8 mouse cellular contexts compared by ENCODE assay signal in the genomic region with DNA sequence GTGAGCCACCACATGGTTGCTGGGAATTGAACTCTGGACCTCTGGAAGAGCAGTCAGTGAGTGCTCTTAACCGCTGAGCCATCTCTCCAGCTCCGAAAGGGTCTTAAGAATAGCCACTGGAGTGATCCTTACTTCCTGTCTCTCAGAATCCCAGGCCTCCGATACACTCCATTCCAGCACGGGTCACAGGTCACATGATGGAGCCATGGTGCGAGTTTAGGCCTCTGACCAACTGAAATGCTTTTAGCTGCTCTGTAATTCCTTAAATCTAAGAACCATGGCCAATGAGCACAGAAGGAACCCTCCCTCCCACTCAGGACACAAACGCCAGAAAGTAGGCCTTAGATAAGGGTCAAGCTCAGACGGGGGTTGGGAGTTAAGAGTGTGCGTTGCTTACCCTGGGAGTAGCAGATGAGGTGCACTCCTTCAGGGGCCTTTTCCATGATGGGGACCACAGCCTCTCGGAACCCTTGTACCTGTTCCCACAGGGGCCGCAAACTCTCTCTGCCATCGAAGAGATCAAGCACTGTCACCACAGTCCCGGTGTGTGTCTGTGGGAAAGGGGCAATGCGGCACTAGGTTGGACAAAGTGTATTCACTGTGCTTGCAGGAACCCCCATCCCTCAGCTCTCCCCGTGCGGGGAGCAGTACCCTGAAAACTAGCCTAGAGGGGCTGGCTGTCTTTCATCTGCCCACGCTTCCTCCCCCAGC. TPM values are rescaled to one million over a fixed set of nuclear protein-coding genes. Genes with fewer than 3 reads are reported as not detected.
DNase-seq lines count a peak whose midpoint lies in the region; ATAC-seq and TF ChIP-seq lines count a peak whose summit lies in the region.

No protein-coding gene starts in this region.

- peak overlapping the region; percentile 99 for H3K27ac ChIP-seq in layer of hippocampus, adult 2 months
- H3K27ac ChIP-seq in embryonic facial prominence, embryonic 14.5 days (replicated peaks; ENCODE audit: low read depth, low read length) = peak overlapping the region; percentile 24; the same call in 1 of the 2 replicates
- H3K27ac ChIP-seq in intestine, embryonic 15.5 days = peak overlapping the region; percentile 96
- peak overlapping the region; percentile 92 for H3K27ac ChIP-seq in midbrain, postnatal 0 days (ENCODE audit: low read depth, low read length)

- TF ChIP-seq CTCF in layer of hippocampus, adult 2 months (conservative IDR thresholded peaks at IDR 0.05) = no peak
- no peak for TF ChIP-seq CTCF in midbrain, postnatal 0 days (IDR thresholded peaks at IDR 0.05)

- no peak for DNase-seq in layer of hippocampus, adult 2 months (ENCODE audit: low spot score in 2 of 2)
- no peak for DNase-seq in layer of hippocampus, postnatal 14 days (ENCODE audit: low spot score in 2 of 2)
- DNase-seq in embryonic facial prominence, embryonic 14.5 days (ENCODE audit: low spot score) = no peak
- DNase-seq in midbrain, postnatal 0 days (ENCODE audit: low spot score) = no peak
- no peak for DNase-seq in frontal cortex, postnatal 10 days (ENCODE audit: low spot score in 2 of 2)
- DNase-seq in layer of hippocampus, postnatal 36 days = no peak
- DNase-seq in left cerebral cortex, postnatal 14 days (ENCODE audit: low spot score in 2 of 2) = no peak

- H3K36me3 ChIP-seq in embryonic facial prominence, embryonic 14.5 days (ENCODE audit: control insufficient read depth, insufficient read depth, low read length) = peaks cover 39% of the 10 kb centered on the region
- H3K36me3 ChIP-seq in intestine, embryonic 15.5 days = peaks cover 20% of the 10 kb centered on the region; the same call in 1 of the 2 replicates
- H3K36me3 ChIP-seq in midbrain, postnatal 0 days (ENCODE audit: insufficient read depth, low read length) = peaks cover 7% of the 10 kb centered on the region

- peaks cover 18% of the 10 kb centered on the region for H3K27me3 ChIP-seq in embryonic facial prominence, embryonic 14.5 days (replicated peaks; ENCODE audit: control insufficient read depth, insufficient read depth, low read length)
- peaks cover 15% of the 10 kb centered on the region for H3K27me3 ChIP-seq in intestine, embryonic 15.5 days (replicated peaks)
- no peaks in the 10 kb centered on the region for H3K27me3 ChIP-seq in midbrain, postnatal 0 days (ENCODE audit: insufficient read depth, low read length)

- H3K4me3 ChIP-seq in layer of hippocampus, adult 2 months = peak overlapping the region; percentile 67
- H3K4me3 ChIP-seq in embryonic facial prominence, embryonic 14.5 days (ENCODE audit: low read depth, low read length) = peak overlapping the region; percentile 60
- H3K4me3 ChIP-seq in intestine, embryonic 15.5 days (replicated peaks) = peak overlapping the region; percentile 69
- H3K4me3 ChIP-seq in midbrain, postnatal 0 days (ENCODE audit: low read depth, low read length) = peak overlapping the region; percentile 74

- H3K4me1 ChIP-seq in embryonic facial prominence, embryonic 14.5 days (ENCODE audit: control insufficient read depth, insufficient read depth, low read length) = peaks cover 35% of the 10 kb centered on the region
- H3K4me1 ChIP-seq in intestine, embryonic 15.5 days (replicated peaks) = peaks cover 31% of the 10 kb centered on the region
- peaks cover 16% of the 10 kb centered on the region for H3K4me1 ChIP-seq in midbrain, postnatal 0 days (ENCODE audit: insufficient read depth, low read length)

- no peak for ATAC-seq in embryonic facial prominence, embryonic 14.5 days (ENCODE audit: low read depth)
- no peak for ATAC-seq in intestine, embryonic 15.5 days
- ATAC-seq in midbrain, postnatal 0 days (ENCODE audit: low FRiP score) = no peak

- 50% methylated on average over 16 of the region's 16 CpGs for WGBS in embryonic facial prominence, embryonic 14.5 days
- 54% methylated on average over 16 of the region's 16 CpGs for WGBS in intestine, embryonic 15.5 days
- WGBS in midbrain, postnatal 0 days = 52% methylated on average over 16 of the region's 16 CpGs

- H3K9me3 ChIP-seq in embryonic facial prominence, embryonic 14.5 days (ENCODE audit: control insufficient read depth, low read length) = no peaks in the 10 kb centered on the region
- H3K9me3 ChIP-seq in intestine, embryonic 15.5 days = no peaks in the 10 kb centered on the region
- H3K9me3 ChIP-seq in midbrain, postnatal 0 days (ENCODE audit: low read length) = no peaks in the 10 kb centered on the region

- peak overlapping the region; percentile 80 for H3K4me2 ChIP-seq in embryonic facial prominence, embryonic 14.5 days (ENCODE audit: low read depth, low read length)
- H3K4me2 ChIP-seq in intestine, embryonic 15.5 days (replicated peaks) = peak overlapping the region; percentile 92
- peak overlapping the region; percentile 89 for H3K4me2 ChIP-seq in midbrain, postnatal 0 days (ENCODE audit: low read depth, low read length, poor library complexity, severe bottlenecking)

- intact Hi-C loops in left cerebral cortex, postnatal 14 days (cut with DNase I) = loop anchor here (10.0 kb wide), 1 partner anchor 181 kb away; no protein-coding TSS in a partner anchor

- H3K9ac ChIP-seq in embryonic facial prominence, embryonic 14.5 days (ENCODE audit: low read depth, low read length) = peak overlapping the region; percentile 80
- H3K9ac ChIP-seq in intestine, embryonic 15.5 days = peak overlapping the region; percentile 66
- H3K9ac ChIP-seq in midbrain, postnatal 0 days (replicated peaks; ENCODE audit: low read length, poor library complexity, severe bottlenecking) = peak overlapping the region; percentile 58

RNA-seq across cellular contexts. Expression of gene Ppt2, which starts 2.1 kb away (rescaled TPM):
- 10 to 100 TPM; 46.8 to 55.8 TPM for total RNA-seq in layer of hippocampus, adult 2 months (2021)
- 10 to 100 TPM; 36.6 to 42.2 TPM for total RNA-seq in layer of hippocampus, postnatal 14 days (2021)
- polyA plus RNA-seq in embryonic facial prominence, embryonic 14.5 days (2014; fragmentation: Nextera tagmentation; extraction: Ambion mirVana) = 23.6 and 26.4 TPM in 2 replicates
- polyA plus RNA-seq in intestine, embryonic 15.5 days (2015; fragmentation: Nextera tagmentation; extraction: Ambion mirVana) = 27.8 and 29.6 TPM in 2 replicates
- total RNA-seq in midbrain, postnatal 0 days (2014; rRNA removed) = 21.1 and 31.0 TPM in 2 replicates
- 18.0 and 20.8 TPM in 2 replicates for polyA plus RNA-seq in midbrain, postnatal 0 days (2015; fragmentation: Nextera tagmentation; extraction: Ambion mirVana)
- total RNA-seq in layer of hippocampus, postnatal 36 days (2021) = 10 to 100 TPM; 44.4 to 50.8 TPM
- 10 to 100 TPM; 39.3 to 45.7 TPM for total RNA-seq in left cerebral cortex, postnatal 14 days (2021)

RNA-seq across cellular contexts. Expression of gene Prrt1, which starts 3.1 kb away (rescaled TPM):
- total RNA-seq in layer of hippocampus, adult 2 months (2021) = 100 to 1,000 TPM; 276 to 305 TPM
- 100 to 1,000 TPM; 248 to 266 TPM for total RNA-seq in layer of hippocampus, postnatal 14 days (2021)
- polyA plus RNA-seq in embryonic facial prominence, embryonic 14.5 days (2014; fragmentation: Nextera tagmentation; extraction: Ambion mirVana) = 0.64 and 0.92 TPM in 2 replicates
- polyA plus RNA-seq in intestine, embryonic 15.5 days (2015; fragmentation: Nextera tagmentation; extraction: Ambion mirVana) = 0.40 and 0.49 TPM in 2 replicates
- 9.1 and 15.1 TPM in 2 replicates for total RNA-seq in midbrain, postnatal 0 days (2014; rRNA removed)
- 13.3 and 14.0 TPM in 2 replicates for polyA plus RNA-seq in midbrain, postnatal 0 days (2015; fragmentation: Nextera tagmentation; extraction: Ambion mirVana)
- total RNA-seq in layer of hippocampus, postnatal 36 days (2021) = 100 to 1,000 TPM; 317 to 352 TPM
- 100 to 1,000 TPM; 195 to 228 TPM for total RNA-seq in left cerebral cortex, postnatal 14 days (2021)

RNA-seq across cellular contexts. Expression of gene Egfl8, which starts 10.4 kb away (rescaled TPM):
- 1 to 10 TPM; 1.7 to 2.4 TPM for total RNA-seq in layer of hippocampus, adult 2 months (2021)
- total RNA-seq in layer of hippocampus, postnatal 14 days (2021) = 1 to 10 TPM; 4.3 to 8.7 TPM
- 12.3 and 14.0 TPM in 2 replicates for polyA plus RNA-seq in embryonic facial prominence, embryonic 14.5 days (2014; fragmentation: Nextera tagmentation; extraction: Ambion mirVana)
- 3.0 and 3.4 TPM in 2 replicates for polyA plus RNA-seq in intestine, embryonic 15.5 days (2015; fragmentation: Nextera tagmentation; extraction: Ambion mirVana)
- 3.2 and 6.0 TPM in 2 replicates for total RNA-seq in midbrain, postnatal 0 days (2014; rRNA removed)
- polyA plus RNA-seq in midbrain, postnatal 0 days (2015; fragmentation: Nextera tagmentation; extraction: Ambion mirVana) = 4.9 and 5.0 TPM in 2 replicates
- 1 to 10 TPM; 1.8 to 2.0 TPM for total RNA-seq in layer of hippocampus, postnatal 36 days (2021)
- total RNA-seq in left cerebral cortex, postnatal 14 days (2021) = 1 to 10 TPM; 3.5 to 4.1 TPM

RNA-seq across cellular contexts. Expression of gene Fkbpl, which starts 18.3 kb away (rescaled TPM):
- total RNA-seq in layer of hippocampus, adult 2 months (2021) = 10 to 100 TPM; 16.2 to 18.8 TPM
- total RNA-seq in layer of hippocampus, postnatal 14 days (2021) = 10 to 100 TPM; 16.0 to 17.1 TPM
- polyA plus RNA-seq in embryonic facial prominence, embryonic 14.5 days (2014; fragmentation: Nextera tagmentation; extraction: Ambion mirVana) = 10.0 and 11.8 TPM in 2 replicates
- polyA plus RNA-seq in intestine, embryonic 15.5 days (2015; fragmentation: Nextera tagmentation; extraction: Ambion mirVana) = 12.1 and 13.7 TPM in 2 replicates
- 6.2 and 7.2 TPM in 2 replicates for total RNA-seq in midbrain, postnatal 0 days (2014; rRNA removed)
- 10.7 and 12.9 TPM in 2 replicates for polyA plus RNA-seq in midbrain, postnatal 0 days (2015; fragmentation: Nextera tagmentation; extraction: Ambion mirVana)
- 10 to 100 TPM; 17.9 to 18.0 TPM for total RNA-seq in layer of hippocampus, postnatal 36 days (2021)
- total RNA-seq in left cerebral cortex, postnatal 14 days (2021) = 10 to 100 TPM; 16.1 to 16.7 TPM

RNA-seq across cellular contexts. Expression of gene Atf6b, which starts 20.7 kb away (rescaled TPM):
- 10 to 100 TPM; 92.0 to 93.2 TPM for total RNA-seq in layer of hippocampus, adult 2 months (2021)
- total RNA-seq in layer of hippocampus, postnatal 14 days (2021) = 10 to 100 TPM; 80.0 to 81.9 TPM
- polyA plus RNA-seq in embryonic facial prominence, embryonic 14.5 days (2014; fragmentation: Nextera tagmentation; extraction: Ambion mirVana) = 60.8 and 68.5 TPM in 2 replicates
- 67.5 and 68.2 TPM in 2 replicates for polyA plus RNA-seq in intestine, embryonic 15.5 days (2015; fragmentation: Nextera tagmentation; extraction: Ambion mirVana)
- 47.9 and 57.4 TPM in 2 replicates for total RNA-seq in midbrain, postnatal 0 days (2014; rRNA removed)
- polyA plus RNA-seq in midbrain, postnatal 0 days (2015; fragmentation: Nextera tagmentation; extraction: Ambion mirVana) = 83.0 and 86.0 TPM in 2 replicates
- total RNA-seq in layer of hippocampus, postnatal 36 days (2021) = 100 to 1,000 TPM in 1 of 2 experiments, 10 to 100 TPM in 1; 89.9 to 101 TPM
- 10 to 100 TPM; 76.4 to 80.3 TPM for total RNA-seq in left cerebral cortex, postnatal 14 days (2021)

Comparison
In these comparisons a context has a peak if more than half of its experiments do, and no peak if none do; other contexts are left out.
1. H3K27ac ChIP-seq: peak in every context shown above with its lines; median percentile 99 in layer of hippocampus, adult 2 months; 96 in intestine, embryonic 15.5 days; 92 in midbrain, postnatal 0 days; 24 in embryonic facial prominence, embryonic 14.5 days.
2. RNA of gene Prrt1, which starts 3.1 kb away (total RNA-seq): 317 to 352 TPM in layer of hippocampus, postnatal 36 days, 276 to 305 TPM in layer of hippocampus, adult 2 months, 248 to 266 TPM in layer of hippocampus, postnatal 14 days and 195 to 228 TPM in left cerebral cortex, postnatal 14 days; 9.1 to 15.1 TPM in midbrain, postnatal 0 days; every median in the first group is over 10 times any median in the second.
3. Peak in every context shown above with its lines, with median percentiles within 50 percentile points of each other: H3K4me3 ChIP-seq, H3K4me2 ChIP-seq and H3K9ac ChIP-seq.